Mouse (Mus musculus): ENCODE results near the gene Zfp866. TPM values are rescaled to one million over a fixed set of nuclear protein-coding genes. Genes with fewer than 3 reads are reported as not detected.

Zfp866 gene
- polyA plus RNA-seq, 1 experiment = 4.9 TPM

DNA sequence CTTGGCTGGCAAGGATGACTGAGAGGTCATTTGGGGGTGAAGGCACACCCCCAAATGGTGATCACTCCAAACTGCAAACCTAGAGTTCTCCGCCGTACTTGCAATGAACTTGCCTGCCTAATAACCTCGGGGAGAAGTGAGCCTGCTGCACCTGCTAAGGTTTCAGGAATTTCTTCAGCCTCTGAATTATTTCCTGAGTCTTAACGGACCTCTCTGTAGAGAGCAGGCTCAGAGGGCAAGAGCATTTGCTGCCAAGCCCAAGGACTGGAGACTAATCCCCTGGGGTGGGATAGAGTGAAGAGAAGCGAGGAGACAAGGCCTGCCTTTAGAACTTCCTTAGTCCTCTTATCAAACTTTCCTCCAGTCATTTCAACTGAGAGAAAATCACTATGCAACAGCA is 1.2 kb downstream of the Zfp866 start:
- Histone ChIP-seq H3K27me3 (ENCODE audit: control insufficient read depth, insufficient read depth, insufficient read length) (no peaks in the 10 kb centered on the region), H3K79me2 (ENCODE audit: control insufficient read depth, insufficient read depth) (peaks cover 35% of the 10 kb centered on the region), H3K4me3 (peak overlapping the region; percentile 71), H3ac (ENCODE audit: control insufficient read depth, insufficient read length) (no peak overlapping the region), H3K36me3 (ENCODE audit: control insufficient read depth, insufficient read depth) (peaks cover under 1% of the 10 kb centered on the region), H3K4me2 (ENCODE audit: low read depth) (peak overlapping the region; percentile 77)
- TF ChIP-seq USF1 (IDR thresholded peaks at IDR 0.05; ENCODE audit: low read depth) (no peak), SRF (IDR thresholded peaks at IDR 0.05; ENCODE audit: control insufficient read depth, insufficient read length, low read depth) (no peak), CEBPB (IDR thresholded peaks at IDR 0.05; ENCODE audit: insufficient read depth, poor library complexity, severe bottlenecking) (no peak), POLR2AphosphoS2 (IDR thresholded peaks at IDR 0.05; ENCODE audit: insufficient read length, low read depth) (no peak), MYOD1 (IDR thresholded peaks at IDR 0.05; ENCODE audit: control insufficient read depth in 1 of 3, insufficient read length in 2 of 3, low read depth in 2 of 3) (no peak), TCF3 (IDR thresholded peaks at IDR 0.05; ENCODE audit: insufficient read length, low read depth) (no peak), REST (IDR thresholded peaks at IDR 0.05; ENCODE audit: insufficient read depth, insufficient read length) (no peak), POLR2A (IDR thresholded peaks at IDR 0.05; ENCODE audit: insufficient read length, low read depth) (no peak), TCF12 (IDR thresholded peaks at IDR 0.05; ENCODE audit: insufficient read depth, poor library complexity, severe bottlenecking) (no peak), MAX (IDR thresholded peaks at IDR 0.05; ENCODE audit: low read depth) (no peak), E2F4 (IDR thresholded peaks at IDR 0.05; ENCODE audit: insufficient read depth) (no peak), MYOG (IDR thresholded peaks at IDR 0.05; ENCODE audit: control insufficient read depth in 1 of 3, insufficient read depth in 1 of 3, insufficient read length in 2 of 3, low read depth in 2 of 3) (no peak)

DNA sequence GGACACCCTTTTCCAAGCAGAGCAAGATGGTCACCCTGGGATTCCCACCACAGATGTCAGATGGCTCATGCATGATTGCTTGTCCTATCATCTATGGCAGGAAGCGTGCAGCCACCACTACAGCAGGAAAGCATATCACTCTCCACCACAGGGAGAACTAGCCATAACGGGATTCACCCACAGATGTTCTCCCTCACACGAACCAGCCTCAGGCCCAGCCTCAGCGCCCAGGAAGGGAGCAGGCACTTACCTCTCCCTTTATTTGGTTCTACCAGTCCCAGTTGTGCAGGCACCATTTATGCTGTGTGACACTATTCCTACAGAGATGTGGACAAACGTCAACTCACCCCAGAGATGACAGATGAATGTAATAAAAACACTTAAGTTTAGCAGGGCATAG is 1.9 kb downstream of the Zfp866 start:
- Histone ChIP-seq H3K36me3 (ENCODE audit: control insufficient read depth, insufficient read depth) (no peaks in the 10 kb centered on the region), H3K4me3 (no peak overlapping the region), H3K4me2 (ENCODE audit: low read depth) (no peak overlapping the region), H3K27me3 (ENCODE audit: control insufficient read depth, insufficient read depth, insufficient read length) (no peaks in the 10 kb centered on the region), H3ac (ENCODE audit: control insufficient read depth, insufficient read length) (no peak overlapping the region), H3K79me2 (ENCODE audit: control insufficient read depth, insufficient read depth) (peaks cover 35% of the 10 kb centered on the region)
- TF ChIP-seq REST (IDR thresholded peaks at IDR 0.05; ENCODE audit: insufficient read depth, insufficient read length) = no peak

GRCm38 (mm10) chr8:69777111-69777510 is 13.9 kb downstream of the Zfp866 start:
- Histone ChIP-seq H3K4me2 (ENCODE audit: low read depth) (no peak overlapping the region), H3K36me3 (ENCODE audit: control insufficient read depth, insufficient read depth) (no peaks in the 10 kb centered on the region), H3K79me2 (ENCODE audit: control insufficient read depth, insufficient read depth) (peaks cover 23% of the 10 kb centered on the region), H3ac (ENCODE audit: control insufficient read depth, insufficient read length) (no peak overlapping the region), H3K4me3 (no peak overlapping the region), H3K27me3 (ENCODE audit: control insufficient read depth, insufficient read depth, insufficient read length) (no peaks in the 10 kb centered on the region)
- TF ChIP-seq MYOG (IDR thresholded peaks at IDR 0.05; ENCODE audit: control insufficient read depth in 1 of 3, insufficient read depth in 1 of 3, insufficient read length in 2 of 3, low read depth in 2 of 3) = no peak
- no peak for TF ChIP-seq MYOD1 (IDR thresholded peaks at IDR 0.05; ENCODE audit: control insufficient read depth in 1 of 3, insufficient read length in 2 of 3, low read depth in 2 of 3)
- no peak for TF ChIP-seq TCF3 (IDR thresholded peaks at IDR 0.05; ENCODE audit: insufficient read length, low read depth)
- TF ChIP-seq USF1 (IDR thresholded peaks at IDR 0.05; ENCODE audit: low read depth) = no peak
- TF ChIP-seq TCF12 (IDR thresholded peaks at IDR 0.05; ENCODE audit: insufficient read depth, poor library complexity, severe bottlenecking) = no peak
- TF ChIP-seq POLR2A (IDR thresholded peaks at IDR 0.05; ENCODE audit: insufficient read length, low read depth) = no peak
- no peak for TF ChIP-seq SRF (IDR thresholded peaks at IDR 0.05; ENCODE audit: control insufficient read depth, insufficient read length, low read depth)
- no peak for TF ChIP-seq E2F4 (IDR thresholded peaks at IDR 0.05; ENCODE audit: insufficient read depth)
- TF ChIP-seq REST (IDR thresholded peaks at IDR 0.05; ENCODE audit: insufficient read depth, insufficient read length) = no peak
- TF ChIP-seq CEBPB (IDR thresholded peaks at IDR 0.05; ENCODE audit: insufficient read depth, poor library complexity, severe bottlenecking) = no peak
- no peak for TF ChIP-seq POLR2AphosphoS2 (IDR thresholded peaks at IDR 0.05; ENCODE audit: insufficient read length, low read depth)
- no peak for TF ChIP-seq MAX (IDR thresholded peaks at IDR 0.05; ENCODE audit: low read depth)

DNA sequence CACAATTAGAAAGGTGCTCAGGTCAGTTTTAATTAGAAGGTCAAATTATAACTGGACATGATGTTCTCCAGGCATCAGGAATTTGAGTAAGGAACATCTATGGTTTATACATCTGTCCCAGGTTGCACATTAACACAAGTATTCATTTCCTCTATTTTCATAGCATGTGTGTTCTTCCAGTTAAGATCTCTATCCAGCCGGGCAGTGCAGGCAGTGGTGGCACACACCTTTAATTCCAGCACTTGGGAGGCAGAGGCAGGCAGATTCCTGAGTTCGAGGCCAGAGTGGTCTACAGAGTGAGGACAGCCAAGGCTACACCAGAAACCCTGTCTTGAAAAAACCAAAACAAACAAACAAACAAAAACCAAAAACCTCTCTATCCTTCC is 15.8 kb downstream of the Zfp866 start:
- Histone ChIP-seq H3K36me3 (ENCODE audit: control insufficient read depth, insufficient read depth) (no peaks in the 10 kb centered on the region), H3K4me2 (ENCODE audit: low read depth) (peak overlapping the region; percentile 84), H3K4me3 (peak overlapping the region; percentile 34), H3K79me2 (ENCODE audit: control insufficient read depth, insufficient read depth) (peaks cover 43% of the 10 kb centered on the region), H3K27me3 (ENCODE audit: control insufficient read depth, insufficient read depth, insufficient read length) (no peaks in the 10 kb centered on the region), H3ac (ENCODE audit: control insufficient read depth, insufficient read length) (peak overlapping the region; percentile 40)
- no peak for TF ChIP-seq USF1 (IDR thresholded peaks at IDR 0.05; ENCODE audit: low read depth)
- TF ChIP-seq TCF3 (IDR thresholded peaks at IDR 0.05; ENCODE audit: insufficient read length, low read depth) = no peak
- TF ChIP-seq POLR2AphosphoS2 (IDR thresholded peaks at IDR 0.05; ENCODE audit: insufficient read length, low read depth) = no peak
- no peak for TF ChIP-seq MYOD1 (IDR thresholded peaks at IDR 0.05; ENCODE audit: control insufficient read depth in 1 of 3, insufficient read length in 2 of 3, low read depth in 2 of 3)
- no peak for TF ChIP-seq POLR2A (IDR thresholded peaks at IDR 0.05; ENCODE audit: insufficient read length, low read depth)
- TF ChIP-seq REST (IDR thresholded peaks at IDR 0.05; ENCODE audit: insufficient read depth, insufficient read length) = no peak
- no peak for TF ChIP-seq MAX (IDR thresholded peaks at IDR 0.05; ENCODE audit: low read depth)
- no peak for TF ChIP-seq MYOG (IDR thresholded peaks at IDR 0.05; ENCODE audit: control insufficient read depth in 1 of 3, insufficient read depth in 1 of 3, insufficient read length in 2 of 3, low read depth in 2 of 3)
- TF ChIP-seq TCF12 (IDR thresholded peaks at IDR 0.05; ENCODE audit: insufficient read depth, poor library complexity, severe bottlenecking) = no peak
- no peak for TF ChIP-seq CEBPB (IDR thresholded peaks at IDR 0.05; ENCODE audit: insufficient read depth, poor library complexity, severe bottlenecking)
- TF ChIP-seq SRF (IDR thresholded peaks at IDR 0.05; ENCODE audit: control insufficient read depth, insufficient read length, low read depth) = no peak
- TF ChIP-seq E2F4 (IDR thresholded peaks at IDR 0.05; ENCODE audit: insufficient read depth) = no peak

- H3ac ChIP-seq (ENCODE audit: control insufficient read depth, insufficient read length) = peak within 1 kb of the TSS; percentile 40
- TF ChIP-seq MYOD1 (IDR thresholded peaks at IDR 0.05; ENCODE audit: control insufficient read depth in 1 of 3, insufficient read length in 2 of 3, low read depth in 2 of 3) (peak in 1 of 3 experiments; percentile 22), SRF (IDR thresholded peaks at IDR 0.05; ENCODE audit: control insufficient read depth, insufficient read length, low read depth) (no peak), POLR2AphosphoS2 (IDR thresholded peaks at IDR 0.05; ENCODE audit: insufficient read length, low read depth) (peak; percentile 92), TCF3 (IDR thresholded peaks at IDR 0.05; ENCODE audit: insufficient read length, low read depth) (no peak), CEBPB (IDR thresholded peaks at IDR 0.05; ENCODE audit: insufficient read depth, poor library complexity, severe bottlenecking) (no peak), POLR2A (IDR thresholded peaks at IDR 0.05; ENCODE audit: insufficient read length, low read depth) (peak; percentile 95), REST (IDR thresholded peaks at IDR 0.05; ENCODE audit: insufficient read depth, insufficient read length) (no peak), MAX (IDR thresholded peaks at IDR 0.05; ENCODE audit: low read depth) (no peak), TCF12 (IDR thresholded peaks at IDR 0.05; ENCODE audit: insufficient read depth, poor library complexity, severe bottlenecking) (no peak)
- no peaks in the 10 kb centered on the region for H3K27me3 ChIP-seq (ENCODE audit: control insufficient read depth, insufficient read depth, insufficient read length)
- H3K4me2 ChIP-seq (ENCODE audit: low read depth) = peak within 1 kb of the TSS; percentile 97
- H3K4me3 ChIP-seq = peak within 1 kb of the TSS; percentile 34
- peaks cover 2% of the 10 kb centered on the region for H3K36me3 ChIP-seq (ENCODE audit: control insufficient read depth, insufficient read depth)
- peaks cover 45% of the 10 kb centered on the region for H3K79me2 ChIP-seq (ENCODE audit: control insufficient read depth, insufficient read depth)
These were observed 16.4 kb downstream of the Zfp866 start, which contains the start of gene Gm20422 for GRCm38 (mm10) chr8:69774503-69775148. Gene Gm20422 (minus strand): TSS chr8:69774886.

Measured in myocyte (in vitro differentiated cells).